Comparison of ENCODE assay signal across 15 mouse cellular contexts in the genomic region with DNA sequence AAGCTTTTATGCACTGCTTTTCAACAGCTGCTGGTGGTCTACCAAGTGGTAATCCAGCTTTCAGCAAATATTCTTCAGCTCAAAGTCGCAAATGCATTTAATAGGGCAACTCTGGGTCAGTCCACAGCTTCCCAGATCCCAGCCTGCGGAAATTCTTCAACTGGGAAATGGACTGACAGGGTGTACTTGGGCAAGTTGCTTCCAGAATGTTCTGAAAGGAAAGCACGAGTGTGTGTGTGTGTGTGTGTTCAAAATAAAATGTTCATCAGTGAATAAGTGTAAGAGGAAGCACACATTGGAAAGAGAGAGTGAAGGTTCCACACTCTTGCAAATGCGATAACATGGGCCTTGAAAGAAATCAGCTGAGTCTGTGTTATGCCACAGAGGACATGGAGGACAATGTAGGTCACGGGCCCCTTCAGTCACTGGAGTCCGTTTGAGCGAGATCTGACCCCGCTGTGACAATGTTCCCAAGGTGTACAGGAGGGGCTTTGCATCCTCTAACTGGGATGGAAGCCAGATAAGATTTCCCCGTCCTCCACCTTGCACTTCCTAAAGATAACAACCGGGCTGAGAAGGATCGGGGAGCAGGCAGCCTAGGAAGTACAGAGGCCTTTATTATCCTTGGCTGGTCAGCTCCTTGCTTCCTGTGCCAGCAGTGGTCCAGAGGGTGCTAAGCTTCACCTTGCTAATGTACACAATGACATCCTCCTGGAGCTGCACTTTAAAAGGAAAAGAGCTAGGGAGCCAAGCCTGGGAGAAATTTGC.
DNase-seq lines count a peak whose midpoint lies in the region; ATAC-seq lines count a peak whose summit lies in the region.
"Had no signal": no experiment of that assay in that cellular context is flagged by ENCODE, and none has a peak within 500 bp of the region (broad histone marks: within the 10 kb centered on the region; RNA-seq: fewer than 3 reads in every experiment).

No protein-coding gene starts in this region.

- ATAC-seq in heart, embryonic 12.5 days (ENCODE audit: insufficient number of reproducible peaks, low FRiP score), result peak; percentile 66; the same call in 1 of the 2 replicates
- no peak for ATAC-seq in midbrain, embryonic 11.5 days (ENCODE audit: low FRiP score)
- ATAC-seq: intestine, embryonic 16.5 days had no signal

- DNase-seq in adrenal gland, adult 2 months, result peak; percentile 55
- DNase-seq in adrenal gland, adult 18-20 months (ENCODE audit: low spot score in 2 of 2), result no peak
- DNase-seq in adrenal gland, postnatal 10 days, result peak; percentile 11
- DNase-seq in kidney, adult 9 months, result peak; percentile 53
- no peak for DNase-seq in midbrain, embryonic 11.5 days (ENCODE audit: low spot score, missing footprints)
- no peak for DNase-seq in yolk sac, embryonic 10.5 days (ENCODE audit: low spot score)
- no peak for DNase-seq in lung, postnatal 14 days
- DNase-seq: cerebellum, adult 8-10 months; thymus, postnatal 4 days had no signal

- no peak overlapping the region for H3K4me3 ChIP-seq in heart, embryonic 12.5 days
- no peak overlapping the region for H3K4me3 ChIP-seq in midbrain, embryonic 11.5 days (ENCODE audit: low read depth, low read length)
- H3K4me3 ChIP-seq: forebrain, embryonic 10.5 days; limb, embryonic 12.5 days; myocyte; stomach, embryonic 15.5 days had no signal

- peak overlapping the region; percentile 23 for H3K27ac ChIP-seq in heart, embryonic 12.5 days (ENCODE audit: poor library complexity, severe bottlenecking)
- H3K27ac ChIP-seq in midbrain, embryonic 11.5 days (ENCODE audit: low read depth, low read length), result no peak overlapping the region
- H3K27ac ChIP-seq: forebrain, embryonic 10.5 days; limb, embryonic 12.5 days; stomach, embryonic 15.5 days had no signal

- H3K9me3 ChIP-seq in heart, embryonic 12.5 days (replicated peaks), result no peaks in the 10 kb centered on the region
- H3K9me3 ChIP-seq in midbrain, embryonic 11.5 days (ENCODE audit: control insufficient read depth, low read length), result no peaks in the 10 kb centered on the region
- H3K9me3 ChIP-seq: stomach, embryonic 15.5 days had no signal

- H3K4me2 ChIP-seq in heart, embryonic 12.5 days, result no peak overlapping the region
- H3K4me2 ChIP-seq in midbrain, embryonic 11.5 days, result no peak overlapping the region
- H3K4me2 ChIP-seq: limb, embryonic 12.5 days; stomach, embryonic 15.5 days had no signal

- 23% methylated on average over 11 of the region's 11 CpGs for WGBS in heart, embryonic 12.5 days
- WGBS in midbrain, embryonic 11.5 days, result 72% methylated on average over 11 of the region's 11 CpGs

- H3K4me1 ChIP-seq in heart, embryonic 12.5 days (replicated peaks), result peaks cover 58% of the 10 kb centered on the region
- H3K4me1 ChIP-seq in midbrain, embryonic 11.5 days (ENCODE audit: control insufficient read depth, insufficient read depth, low read length), result peaks cover 31% of the 10 kb centered on the region
- H3K4me1 ChIP-seq: stomach, embryonic 15.5 days had no signal

- no peak overlapping the region for H3K9ac ChIP-seq in heart, embryonic 12.5 days
- no peak overlapping the region for H3K9ac ChIP-seq in midbrain, embryonic 11.5 days (ENCODE audit: low read length)
- H3K9ac ChIP-seq: limb, embryonic 12.5 days; stomach, embryonic 15.5 days had no signal

- peaks cover 36% of the 10 kb centered on the region for H3K27me3 ChIP-seq in heart, embryonic 12.5 days (replicated peaks)
- no peaks in the 10 kb centered on the region; the same call in 1 of the 2 replicates for H3K27me3 ChIP-seq in midbrain, embryonic 11.5 days (ENCODE audit: control insufficient read depth, insufficient read depth, low read length)

- H3K36me3 ChIP-seq in heart, embryonic 12.5 days, result no peaks in the 10 kb centered on the region
- H3K36me3 ChIP-seq in midbrain, embryonic 11.5 days (ENCODE audit: control insufficient read depth, insufficient read depth, low read length), result no peaks in the 10 kb centered on the region
- H3K36me3 ChIP-seq: forebrain, embryonic 10.5 days; limb, embryonic 12.5 days; stomach, embryonic 15.5 days had no signal

Comparison
In these comparisons a context has a peak if more than half of its experiments do, and no peak if none do; other contexts are left out.
1. DNase-seq: peak in adrenal gland, adult 2 months (single experiment), adrenal gland, postnatal 10 days (single experiment) and kidney, adult 9 months (single experiment); none in adrenal gland, adult 18-20 months (0 of 2), midbrain, embryonic 11.5 days (single experiment), yolk sac, embryonic 10.5 days (single experiment) and lung, postnatal 14 days (single experiment).